Mouse (Mus musculus) CD4-positive helper T cell, adult 2 months (primary cell): ENCODE measurements at regions not wholly inside any gene's neighbourhood (a gene's known extent, or its start where the extent isn't known, plus 50 kb on each side); places are given as distances from the start of the nearest gene placed in this dataset.

ENCODE experiments used
- DNase-seq: peaks from one replicate; pipeline ENCODE4 v3.0.0-alpha.2; 2012; ENCODE audit warnings: low read depth, missing footprints, low spot score

- no peak for DNase-seq
Observed at GRCm38 (mm10) chr13:41897481-41898317, 50.2 kb upstream of the Adtrp start.
